Mouse (Mus musculus) ES-Bruce4 (cell line): Measurements from ENCODE around the gene Ndufa1. TPM values are rescaled to one million over a fixed set of nuclear protein-coding genes. Genes with fewer than 3 reads are reported as not detected.
A peak's percentile ranks its signal among the peaks of the same experiment; 100 is the strongest.
"Not testable (repeated sequence)": the region's sequence is repeated elsewhere in the genome, so short reads cannot be mapped to it uniquely, and the experiment has no call there.

Source experiments
- H3K27ac ChIP-seq: 2 replicates; pipeline ENCODE4 v1.5.1; 2012; ENCODE audit warnings: low read length, inconsistent platforms; ENCODE audit not compliant: insufficient read depth
- H3K27me3 ChIP-seq: 2 replicates; pipeline ENCODE4 v1.6.1; 2012; ENCODE audit warnings: mild to moderate bottlenecking, low read length, inconsistent platforms; ENCODE audit not compliant: control insufficient read depth, poor library complexity, insufficient read depth, severe bottlenecking
- H3K36me3 ChIP-seq: 2 replicates; pipeline ENCODE4 v1.6.1; 2012; ENCODE audit warnings: inconsistent platforms, mild to moderate bottlenecking, low read length, moderate library complexity; ENCODE audit not compliant: control insufficient read depth, poor library complexity, insufficient read depth, severe bottlenecking
- H3K4me1 ChIP-seq: one replicate; pipeline ENCODE4 v1.8.1; 2011; ENCODE audit warnings: low read length; ENCODE audit not compliant: control insufficient read depth, insufficient read depth
- H3K4me3 ChIP-seq: 2 replicates; pipeline ENCODE4 v1.5.1; 2011; ENCODE audit warnings: low read depth, mild to moderate bottlenecking, low read length
- H3K9ac ChIP-seq: 2 replicates; pipeline ENCODE4 v1.6.1; 2012; ENCODE audit warnings: low read depth, mild to moderate bottlenecking, inconsistent platforms; ENCODE audit not compliant: poor library complexity, severe bottlenecking
- H3K9me3 ChIP-seq: replicated peaks from 2 replicates; pipeline ENCODE4 v1.6.1; 2012; ENCODE audit warnings: mild to moderate bottlenecking, low read length, inconsistent platforms; ENCODE audit not compliant: control insufficient read depth, poor library complexity, insufficient read depth, severe bottlenecking
- CTCF ChIP-seq: IDR thresholded peaks from one replicate; pipeline ENCODE4 v1.8.1; 2011; ENCODE audit warnings: low read depth, low read length
- EP300 ChIP-seq: IDR thresholded peaks from 2 replicates; pipeline ENCODE4 v1.6.1; 2011; ENCODE audit warnings: low read depth, low read length; ENCODE audit not compliant: insufficient read depth
- POLR2A ChIP-seq: IDR thresholded peaks from one replicate; pipeline ENCODE4 v1.8.1; 2011; ENCODE audit warnings: low read length; ENCODE audit not compliant: insufficient read depth
- polyA plus RNA-seq: library from polyadenylated mRNA; stranded (reverse); fragments of >200 nt; gene quantifications from 2 replicates; pipeline ENCODE4 v1.2.4, GENCODE M21; 2011; ENCODE audit warnings: low read depth; ENCODE audit not compliant: missing spikeins, insufficient read depth, insufficient read length

Ndufa1 gene
- 114 and 118 TPM in 2 replicates for polyA plus RNA-seq

- peak within 1 kb of the TSS; percentile 70 for H3K9ac ChIP-seq
- no peaks in the 10 kb centered on the region for H3K27me3 ChIP-seq
- H3K27ac ChIP-seq: no peak within 1 kb of the TSS
- no peaks in the 10 kb centered on the region for H3K9me3 ChIP-seq
- H3K4me1 ChIP-seq: no peaks in the 10 kb centered on the region
- peak within 1 kb of the TSS; percentile 85 for H3K4me3 ChIP-seq
- TF ChIP-seq EP300: no peak
- no peak for TF ChIP-seq POLR2A
- no peak for TF ChIP-seq CTCF
- H3K36me3 ChIP-seq: no peaks in the 10 kb centered on the region
Measured at GRCm38 (mm10) chrX:37191105-37191743, at the start of gene Ndufa1, which contains the start of gene Rnf113a1. TSS of gene Ndufa1 (minus strand) at chrX:37191163. TSS of gene Rnf113a1 (plus strand) at chrX:37191245.

GRCm38 (mm10) chrX:37222158-37222557, 31.2 kb upstream of the Ndufa1 start, which contains the start of gene Rhox1:
TSS of gene Rhox1 (minus strand) at chrX:37222258.
- not testable (repeated sequence) for H3K9me3 ChIP-seq, H3K27ac ChIP-seq, H3K4me1 ChIP-seq, H3K9ac ChIP-seq, H3K27me3 ChIP-seq, H3K36me3 ChIP-seq, H3K4me3 ChIP-seq

GRCm38 (mm10) chrX:37210941-37211340, 20.0 kb upstream of the Ndufa1 start, which contains the start of gene Gm9:
TSS of gene Gm9 (minus strand) at chrX:37211041.
- Histone ChIP-seq H3K4me1 (no peaks in the 10 kb centered on the region), H3K36me3 (no peaks in the 10 kb centered on the region), H3K4me3 (peak within 1 kb of the TSS; percentile 35), H3K27me3 (no peaks in the 10 kb centered on the region), H3K9me3 (no peaks in the 10 kb centered on the region), H3K27ac (no peak within 1 kb of the TSS), H3K9ac (no peak within 1 kb of the TSS)
- TF ChIP-seq POLR2A (no peak), CTCF (no peak), EP300 (no peak)

GRCm38 (mm10) chrX:37198676-37199075, 7.7 kb upstream of the Ndufa1 start:
- TF ChIP-seq EP300 (no peak), POLR2A (no peak), CTCF (no peak)
- Histone ChIP-seq H3K9ac (no peak overlapping the region), H3K27me3 (no peaks in the 10 kb centered on the region), H3K4me1 (no peaks in the 10 kb centered on the region), H3K27ac (no peak overlapping the region), H3K36me3 (no peaks in the 10 kb centered on the region), H3K4me3 (peak overlapping the region; percentile 24), H3K9me3 (no peaks in the 10 kb centered on the region)

- Histone ChIP-seq H3K36me3 (no peaks in the 10 kb centered on the region), H3K9me3 (no peaks in the 10 kb centered on the region), H3K27me3 (no peaks in the 10 kb centered on the region), H3K27ac (no peak overlapping the region), H3K9ac (peak overlapping the region; percentile 70), H3K4me3 (peak overlapping the region; percentile 74), H3K4me1 (no peaks in the 10 kb centered on the region)
- no peak for TF ChIP-seq CTCF
Measured at GRCm38 (mm10) chrX:37191744-37192379, 899 bp upstream of the Ndufa1 start.

GRCm38 (mm10) chrX:37190755-37191104, 233 bp downstream of the Ndufa1 start:
- Histone ChIP-seq H3K9ac (peak overlapping the region; percentile 30), H3K4me3 (peak overlapping the region; percentile 85), H3K27ac (no peak overlapping the region), H3K36me3 (no peaks in the 10 kb centered on the region), H3K27me3 (no peaks in the 10 kb centered on the region), H3K9me3 (no peaks in the 10 kb centered on the region), H3K4me1 (no peaks in the 10 kb centered on the region)
- TF ChIP-seq EP300 (no peak), CTCF (no peak), POLR2A (no peak)

GRCm38 (mm10) chrX:37184401-37184800, 6.6 kb downstream of the Ndufa1 start:
- H3K9me3 ChIP-seq, H3K9ac ChIP-seq, H3K4me3 ChIP-seq, H3K36me3 ChIP-seq, H3K27ac ChIP-seq, H3K27me3 ChIP-seq, H3K4me1 ChIP-seq: not testable (repeated sequence)
